Mouse (Mus musculus) hindbrain, embryonic 14.5 days (tissue): ENCODE measurements around the gene Lrmda. TPM values are rescaled to one million over a fixed set of nuclear protein-coding genes. Genes with fewer than 3 reads are reported as not detected.
A peak's percentile ranks its signal among the peaks of the same experiment; 100 is the strongest.

Experiments
- ATAC-seq: fragments of 200-750 bp; cut with Nextera tagmentation; 2 replicates; pipeline ENCODE4 v1.8.0; 2017; ENCODE audit warnings: moderate number of reproducible peaks, mild to moderate bottlenecking, moderate TSS enrichment, moderate library complexity; ENCODE audit not compliant: low FRiP score
- DNase-seq: peaks from one replicate; pipeline ENCODE4 v3.0.0-alpha.2; 2015; ENCODE audit warnings: low spot score
- H3K27ac ChIP-seq: fragments of 300-500 bp; sonication (generic); 2 replicates; pipeline ENCODE4 v1.5.1; 2014; ENCODE audit warnings: mild to moderate bottlenecking, moderate library complexity
- H3K27me3 ChIP-seq: fragments of 300-500 bp; sonication (generic); 2 replicates; pipeline ENCODE4 v1.6.1; 2014; ENCODE audit warnings: mild to moderate bottlenecking, low read length, mixed read lengths; ENCODE audit not compliant: control insufficient read depth, insufficient read depth
- H3K36me3 ChIP-seq: fragments of 300-500 bp; sonication (generic); replicated peaks from 2 replicates; pipeline ENCODE4 v1.6.1; 2014; ENCODE audit not compliant: control insufficient read depth, insufficient read depth
- H3K4me1 ChIP-seq: fragments of 300-500 bp; sonication (generic); replicated peaks from 2 replicates; pipeline ENCODE4 v1.6.1; 2014; ENCODE audit warnings: antibody characterized with exemption, low read length, mixed read lengths; ENCODE audit not compliant: control insufficient read depth, insufficient read depth
- H3K4me2 ChIP-seq: fragments of 300-500 bp; sonication (generic); replicated peaks from 2 replicates; pipeline ENCODE4 v1.6.1; 2014; ENCODE audit warnings: mild to moderate bottlenecking, moderate library complexity
- H3K4me3 ChIP-seq: fragments of 300-500 bp; sonication (generic); replicated peaks from 2 replicates; pipeline ENCODE4 v1.5.1; 2014; ENCODE audit warnings: mild to moderate bottlenecking, low read length
- H3K9ac ChIP-seq: fragments of 300-500 bp; sonication (generic); 2 replicates; pipeline ENCODE4 v1.6.1; 2014
- H3K9me3 ChIP-seq: fragments of 300-500 bp; sonication (generic); 2 replicates; pipeline ENCODE4 v1.6.1; 2016; ENCODE audit warnings: low read length; ENCODE audit not compliant: control insufficient read depth
- WGBS: fragments of 180-500 bp; shearing (Covaris S2); extraction: QIAGEN DNeasy Blood & Tissue Kit; methylation state at CpG from one replicate; pipeline ENCODE4 v1.1.7; 2014; 5-methylcytosine and 5-hydroxymethylcytosine counted together
- polyA plus RNA-seq: library from polyadenylated mRNA; unstranded; fragments of >200 nt; fragmentation: Nextera tagmentation; extraction: Ambion mirVana; gene quantifications from 2 replicates; pipeline ENCODE4 v1.2.1, GENCODE M21; 2014

The Lrmda gene
- polyA plus RNA-seq, 1 experiment from 2014 or later: 0.64 TPM

GRCm38 (mm10) chr14:22354769-22355574, 335.5 kb downstream of the Lrmda start:
- Histone ChIP-seq H3K9me3 (no peaks in the 10 kb centered on the region), H3K36me3 (no peaks in the 10 kb centered on the region), H3K4me3 (no peak overlapping the region), H3K4me1 (peaks cover 12% of the 10 kb centered on the region; the same call in 1 of the 2 replicates), H3K27ac (no peak overlapping the region), H3K9ac (no peak overlapping the region), H3K4me2 (no peak overlapping the region), H3K27me3 (no peaks in the 10 kb centered on the region)
- DNase-seq: no peak
- 41% methylated on average over 15 of the region's 15 CpGs for WGBS
- no peak for ATAC-seq

GRCm38 (mm10) chr14:22357991-22358503, 338.5 kb downstream of the Lrmda start:
- WGBS: 16% methylated on average over 9 of the region's 9 CpGs
- DNase-seq: no peak
- ATAC-seq: peak; percentile 37; the same call in 1 of the 2 replicates
- Histone ChIP-seq H3K9me3 (no peaks in the 10 kb centered on the region), H3K9ac (no peak overlapping the region), H3K4me2 (no peak overlapping the region), H3K4me1 (peaks cover 12% of the 10 kb centered on the region; the same call in 1 of the 2 replicates), H3K4me3 (no peak overlapping the region), H3K36me3 (no peaks in the 10 kb centered on the region), H3K27me3 (no peaks in the 10 kb centered on the region), H3K27ac (no peak overlapping the region)

DNA sequence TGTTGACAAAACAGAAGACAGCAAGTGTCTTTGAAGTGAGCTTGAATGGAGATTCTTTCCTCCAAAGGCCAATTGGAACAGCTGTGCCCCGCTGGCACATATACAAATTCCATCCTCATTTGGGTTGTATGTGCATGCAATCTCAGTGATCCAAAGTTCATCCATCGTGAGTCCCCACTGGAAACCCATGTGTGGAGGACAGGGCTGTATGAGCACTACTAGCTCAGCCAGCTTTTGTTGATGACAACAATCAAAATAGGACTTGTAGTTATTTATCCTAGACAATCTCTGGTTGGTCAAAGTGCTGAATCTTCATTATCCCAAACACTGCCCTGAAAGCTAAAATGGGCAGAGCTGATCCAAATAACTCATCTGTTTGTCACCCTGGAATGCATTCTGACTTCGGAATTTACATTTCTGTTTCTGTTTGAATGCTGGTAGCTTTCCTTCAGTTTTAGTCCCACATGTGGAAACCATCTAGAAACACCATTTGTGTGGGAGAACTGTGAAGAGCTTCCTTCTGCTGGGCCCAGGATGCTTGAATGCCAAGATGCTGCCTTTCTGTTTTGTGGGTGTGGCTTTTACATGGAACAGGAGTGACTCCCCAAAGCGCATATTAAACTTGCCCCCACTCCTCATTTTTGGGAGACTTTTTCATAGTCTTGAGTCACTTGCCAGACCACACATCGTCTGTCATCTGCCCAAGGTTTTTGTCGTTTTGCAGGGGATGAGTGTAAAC, 344.7 kb downstream of the Lrmda start:
- Histone ChIP-seq H3K27ac (no peak overlapping the region), H3K4me3 (no peak overlapping the region), H3K27me3 (no peaks in the 10 kb centered on the region), H3K4me1 (no peaks in the 10 kb centered on the region), H3K9me3 (no peaks in the 10 kb centered on the region), H3K4me2 (no peak overlapping the region), H3K9ac (no peak overlapping the region), H3K36me3 (no peaks in the 10 kb centered on the region)
- WGBS: 86% methylated on average over 6 of the region's 6 CpGs
- ATAC-seq: no peak
- DNase-seq: no peak

- Histone ChIP-seq H3K4me3 (no peak overlapping the region), H3K9ac (no peak overlapping the region), H3K27ac (no peak overlapping the region), H3K36me3 (no peaks in the 10 kb centered on the region), H3K4me1 (no peaks in the 10 kb centered on the region), H3K9me3 (no peaks in the 10 kb centered on the region), H3K4me2 (no peak overlapping the region), H3K27me3 (no peaks in the 10 kb centered on the region)
- DNase-seq (no peak), ATAC-seq (no peak)
- 65% methylated on average over 6 of the region's 6 CpGs for WGBS
These were observed 345.4 kb downstream of the Lrmda start for GRCm38 (mm10) chr14:22364771-22365355.

GRCm38 (mm10) chr14:22367615-22368014, 348.1 kb downstream of the Lrmda start:
- H3K9me3 ChIP-seq: no peaks in the 10 kb centered on the region
- no peaks in the 10 kb centered on the region for H3K27me3 ChIP-seq
- H3K4me1 ChIP-seq: no peaks in the 10 kb centered on the region
- H3K4me3 ChIP-seq: no peak overlapping the region
- 78% methylated on average over 4 of the region's 4 CpGs for WGBS
- no peak overlapping the region for H3K27ac ChIP-seq
- H3K36me3 ChIP-seq: no peaks in the 10 kb centered on the region
- ATAC-seq: no peak
- no peak overlapping the region for H3K4me2 ChIP-seq
- DNase-seq: no peak
- no peak overlapping the region for H3K9ac ChIP-seq

GRCm38 (mm10) chr14:22371136-22371535, 351.6 kb downstream of the Lrmda start:
- DNase-seq (no peak), ATAC-seq (no peak)
- Histone ChIP-seq H3K4me2 (no peak overlapping the region), H3K9ac (no peak overlapping the region), H3K27ac (no peak overlapping the region), H3K4me1 (no peaks in the 10 kb centered on the region), H3K36me3 (no peaks in the 10 kb centered on the region), H3K4me3 (no peak overlapping the region), H3K9me3 (no peaks in the 10 kb centered on the region), H3K27me3 (no peaks in the 10 kb centered on the region)
- WGBS: 81% methylated on average over 8 of the region's 8 CpGs

GRCm38 (mm10) chr14:22372666-22373360, 353.3 kb downstream of the Lrmda start:
- no peak overlapping the region for H3K9ac ChIP-seq
- ATAC-seq (no peak), DNase-seq (no peak)
- no peak overlapping the region for H3K4me3 ChIP-seq
- no peak overlapping the region for H3K4me2 ChIP-seq
- no peak overlapping the region for H3K27ac ChIP-seq
- H3K9me3 ChIP-seq: no peaks in the 10 kb centered on the region
- 87% methylated on average over 9 of the region's 9 CpGs for WGBS
- H3K27me3 ChIP-seq: no peaks in the 10 kb centered on the region
- H3K4me1 ChIP-seq: no peaks in the 10 kb centered on the region
- H3K36me3 ChIP-seq: no peaks in the 10 kb centered on the region

DNA sequence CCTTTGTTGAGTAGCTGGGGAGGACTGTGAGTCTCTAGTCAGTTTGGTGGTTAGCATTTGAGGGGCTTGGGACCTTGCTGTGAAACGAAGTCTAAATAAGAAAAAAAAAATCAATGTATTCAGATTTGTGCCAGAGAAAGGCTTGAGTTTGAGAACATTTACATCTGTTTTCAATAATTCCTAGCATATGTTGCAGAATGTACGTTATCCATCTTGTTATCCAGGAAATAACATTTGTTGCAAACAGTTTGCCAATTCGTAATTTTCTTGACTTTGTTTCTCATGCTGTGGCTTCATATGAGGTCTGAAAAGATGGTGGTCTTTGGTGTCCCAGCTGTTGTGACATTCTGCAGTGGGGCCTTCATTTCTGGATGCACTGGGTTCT, 353.8 kb downstream of the Lrmda start:
- no peaks in the 10 kb centered on the region for H3K9me3 ChIP-seq
- no peak for DNase-seq
- WGBS: 89% methylated on average over 3 of the region's 3 CpGs
- H3K4me3 ChIP-seq: no peak overlapping the region
- H3K9ac ChIP-seq: no peak overlapping the region
- H3K4me1 ChIP-seq: no peaks in the 10 kb centered on the region
- H3K36me3 ChIP-seq: no peaks in the 10 kb centered on the region
- ATAC-seq: no peak
- H3K27me3 ChIP-seq: no peaks in the 10 kb centered on the region
- no peak overlapping the region for H3K4me2 ChIP-seq
- no peak overlapping the region for H3K27ac ChIP-seq

DNA sequence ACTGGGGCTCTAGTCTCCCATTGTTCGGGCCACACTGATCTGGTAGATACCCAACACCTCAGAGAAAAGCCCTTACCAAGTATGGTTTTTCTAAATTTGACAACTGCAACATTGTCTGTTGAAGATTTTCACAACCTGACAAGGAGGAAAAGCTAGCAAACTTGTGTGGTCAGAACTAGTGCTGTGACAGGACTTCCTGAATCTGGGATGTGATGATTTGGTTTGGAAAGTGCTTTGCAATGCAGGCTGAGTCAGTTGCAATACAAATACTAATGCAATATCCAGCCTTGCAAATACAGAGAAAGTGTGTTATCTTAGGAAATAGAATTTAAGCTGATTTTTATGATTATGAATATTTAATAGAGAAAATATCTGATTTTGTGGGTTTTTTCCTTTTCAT, 357.6 kb downstream of the Lrmda start:
- no peak overlapping the region for H3K4me3 ChIP-seq
- no peaks in the 10 kb centered on the region for H3K9me3 ChIP-seq
- no peak overlapping the region for H3K27ac ChIP-seq
- no peaks in the 10 kb centered on the region for H3K27me3 ChIP-seq
- ATAC-seq: no peak
- H3K4me1 ChIP-seq: no peaks in the 10 kb centered on the region
- H3K9ac ChIP-seq: no peak overlapping the region
- no peak for DNase-seq
- WGBS: 93% methylated on average over 1 of the region's 1 CpGs
- no peaks in the 10 kb centered on the region for H3K36me3 ChIP-seq
- no peak overlapping the region for H3K4me2 ChIP-seq
